Mouse (Mus musculus) lung, embryonic 16.5 days (tissue): Measurements from ENCODE around the gene Cd248. TPM values are rescaled to one million over a fixed set of nuclear protein-coding genes. Genes with fewer than 3 reads are reported as not detected.

ENCODE experiments used
- ATAC-seq: fragments of 200-750 bp; cut with Nextera tagmentation; 2 replicates; pipeline ENCODE4 v1.8.0; 2017; ENCODE audit warnings: low read depth, mild to moderate bottlenecking, moderate library complexity
- H3K27ac ChIP-seq: fragments of 300-500 bp; sonication (generic); 2 replicates; pipeline ENCODE4 v1.5.1; 2014; ENCODE audit warnings: mild to moderate bottlenecking, control low read depth, low read length
- H3K27me3 ChIP-seq: fragments of 300-500 bp; sonication (generic); 2 replicates; pipeline ENCODE4 v1.6.1; 2014; ENCODE audit warnings: low read depth, low read length, mixed read lengths; ENCODE audit not compliant: control insufficient read depth, insufficient read depth
- H3K36me3 ChIP-seq: fragments of 300-500 bp; sonication (generic); 2 replicates; pipeline ENCODE4 v1.6.1; 2014; ENCODE audit warnings: low read length; ENCODE audit not compliant: control insufficient read depth, insufficient read depth
- H3K4me1 ChIP-seq: fragments of 300-500 bp; sonication (generic); replicated peaks from 2 replicates; pipeline ENCODE4 v1.6.1; 2014; ENCODE audit warnings: low read length, mixed read lengths; ENCODE audit not compliant: control insufficient read depth, insufficient read depth
- H3K4me2 ChIP-seq: fragments of 300-500 bp; sonication (generic); 2 replicates; pipeline ENCODE4 v1.6.1; 2014; ENCODE audit warnings: low read depth, low read length, control low read depth
- H3K4me3 ChIP-seq: fragments of 300-500 bp; sonication (generic); 2 replicates; pipeline ENCODE4 v1.5.1; 2014; ENCODE audit warnings: mild to moderate bottlenecking, low read length, control low read depth
- H3K9ac ChIP-seq: fragments of 300-500 bp; sonication (generic); 2 replicates; pipeline ENCODE4 v1.6.1; 2014; ENCODE audit warnings: low read length, control low read depth
- H3K9me3 ChIP-seq: fragments of 300-500 bp; sonication (generic); 2 replicates; pipeline ENCODE4 v1.6.1; 2016; ENCODE audit warnings: low read length; ENCODE audit not compliant: control insufficient read depth
- WGBS: fragments of 180-500 bp; shearing (Covaris S2); extraction: QIAGEN DNeasy Blood & Tissue Kit; methylation state at CpG from one replicate; pipeline ENCODE4 v1.1.7; 2014; 5-methylcytosine and 5-hydroxymethylcytosine counted together
- polyA plus RNA-seq: library from polyadenylated mRNA; unstranded; fragments of >200 nt; fragmentation: Nextera tagmentation; extraction: Ambion mirVana; gene quantifications from 2 replicates; pipeline ENCODE4 v1.2.1, GENCODE M21; 2015

Cd248 gene
- polyA plus RNA-seq, 1 experiment from 2014 or later = 80.6 TPM

GRCm38 (mm10) chr19:5094243-5094632, 26.4 kb downstream of the Cd248 start:
- Histone ChIP-seq H3K9me3 (no peaks in the 10 kb centered on the region), H3K27ac (no peak overlapping the region), H3K4me2 (no peak overlapping the region), H3K4me3 (no peak overlapping the region), H3K9ac (no peak overlapping the region), H3K36me3 (peaks cover 14% of the 10 kb centered on the region), H3K27me3 (peaks cover 3% of the 10 kb centered on the region; the same call in 1 of the 2 replicates), H3K4me1 (peaks cover 14% of the 10 kb centered on the region)
- ATAC-seq = peak; percentile 69
- 1% methylated on average over 21 of the region's 21 CpGs for WGBS

- 40% methylated on average over 11 of the region's 11 CpGs for WGBS
- Histone ChIP-seq H3K4me1 (peaks cover 12% of the 10 kb centered on the region), H3K27me3 (peaks cover 3% of the 10 kb centered on the region; the same call in 1 of the 2 replicates), H3K36me3 (peaks cover 15% of the 10 kb centered on the region), H3K27ac (no peak overlapping the region), H3K9ac (no peak overlapping the region), H3K9me3 (no peaks in the 10 kb centered on the region), H3K4me3 (no peak overlapping the region), H3K4me2 (no peak overlapping the region)
- peak; percentile 0; the same call in 1 of the 2 replicates for ATAC-seq
Observed at GRCm38 (mm10) chr19:5094746-5095417, 27.0 kb downstream of the Cd248 start.

- H3K4me2 ChIP-seq = no peak overlapping the region
- 7% methylated on average over 9 of the region's 9 CpGs for WGBS
Observed at GRCm38 (mm10) chr19:5095887-5096474, 28.1 kb downstream of the Cd248 start.

GRCm38 (mm10) chr19:5097521-5098362, 29.9 kb downstream of the Cd248 start:
- Histone ChIP-seq H3K4me1 (peaks cover 12% of the 10 kb centered on the region), H3K9ac (peak overlapping the region; percentile 72)
- ATAC-seq = no peak; the same call in 1 of the 2 replicates

More at GRCm38 (mm10) chr19:5095887-5096474, 28.1 kb downstream of the Cd248 start:
- Histone ChIP-seq H3K27me3 (peaks cover 3% of the 10 kb centered on the region; the same call in 1 of the 2 replicates), H3K4me3 (no peak overlapping the region), H3K9ac (no peak overlapping the region), H3K9me3 (no peaks in the 10 kb centered on the region), H3K4me1 (peaks cover 12% of the 10 kb centered on the region), H3K27ac (no peak overlapping the region), H3K36me3 (peaks cover 24% of the 10 kb centered on the region)
- no peak for ATAC-seq

GRCm38 (mm10) chr19:5098363-5099143, 30.7 kb downstream of the Cd248 start, which contains the start of gene Cnih2:
Gene Cnih2 (minus strand): TSS chr19:5098521.
- Histone ChIP-seq H3K36me3 (peaks cover 21% of the 10 kb centered on the region), H3K9me3 (no peaks in the 10 kb centered on the region), H3K9ac (peak within 1 kb of the TSS; percentile 72), H3K4me1 (peaks cover 12% of the 10 kb centered on the region), H3K27ac (no peak within 1 kb of the TSS), H3K27me3 (peaks cover 3% of the 10 kb centered on the region; the same call in 1 of the 2 replicates), H3K4me3 (peak within 1 kb of the TSS; percentile 57), H3K4me2 (peak within 1 kb of the TSS; percentile 99)
- ATAC-seq = peak; percentile 79
- 4% methylated on average over 32 of the region's 48 CpGs for WGBS

More at GRCm38 (mm10) chr19:5097521-5098362, 29.9 kb downstream of the Cd248 start:
- H3K4me3 ChIP-seq = peak overlapping the region; percentile 57
- H3K36me3 ChIP-seq = peaks cover 19% of the 10 kb centered on the region
- peak overlapping the region; percentile 99 for H3K4me2 ChIP-seq
- no peak overlapping the region for H3K27ac ChIP-seq
- H3K27me3 ChIP-seq = peaks cover 3% of the 10 kb centered on the region; the same call in 1 of the 2 replicates
- H3K9me3 ChIP-seq = no peaks in the 10 kb centered on the region
- 4% methylated on average over 27 of the region's 31 CpGs for WGBS

- Histone ChIP-seq H3K9me3 (no peaks in the 10 kb centered on the region), H3K4me2 (peak overlapping the region; percentile 79), H3K4me3 (peak overlapping the region; percentile 86), H3K36me3 (peaks cover 25% of the 10 kb centered on the region), H3K27me3 (no peaks in the 10 kb centered on the region), H3K9ac (peak overlapping the region; percentile 91), H3K4me1 (peaks cover 13% of the 10 kb centered on the region), H3K27ac (peak overlapping the region; percentile 94)
- ATAC-seq = no peak; the same call in 1 of the 2 replicates
- WGBS = 3% methylated on average over 9 of the region's 9 CpGs
Observed at GRCm38 (mm10) chr19:5106074-5106473, 38.2 kb downstream of the Cd248 start.

GRCm38 (mm10) chr19:5106731-5107191, 38.9 kb downstream of the Cd248 start, which contains the start of gene Rab1b:
Gene Rab1b (minus strand): TSS chr19:5107072.
- Histone ChIP-seq H3K4me2 (peak within 1 kb of the TSS; percentile 79), H3K27me3 (no peaks in the 10 kb centered on the region), H3K9me3 (no peaks in the 10 kb centered on the region), H3K36me3 (peaks cover 27% of the 10 kb centered on the region), H3K27ac (peak within 1 kb of the TSS; percentile 94), H3K4me3 (peak within 1 kb of the TSS; percentile 86), H3K4me1 (peaks cover 13% of the 10 kb centered on the region), H3K9ac (peak within 1 kb of the TSS; percentile 91)
- ATAC-seq = peak; percentile 96
- WGBS = under 1% methylated on average over 46 of the region's 46 CpGs

GRCm38 (mm10) chr19:5107556-5108270, 39.8 kb downstream of the Cd248 start:
- Histone ChIP-seq H3K4me1 (peaks cover 13% of the 10 kb centered on the region), H3K36me3 (peaks cover 29% of the 10 kb centered on the region), H3K9me3 (no peaks in the 10 kb centered on the region), H3K4me2 (no peak overlapping the region), H3K9ac (peak overlapping the region; percentile 16; the same call in 1 of the 2 replicates), H3K4me3 (no peak overlapping the region; the same call in 1 of the 2 replicates), H3K27me3 (no peaks in the 10 kb centered on the region), H3K27ac (peak overlapping the region; percentile 64)
- WGBS = 62% methylated on average over 18 of the region's 18 CpGs
- ATAC-seq = no peak
